Mouse (Mus musculus) ES-Bruce4 (cell line): ENCODE measurements around the gene Hopx.

ENCODE experiments used
- CTCF ChIP-seq: IDR thresholded peaks from one replicate; pipeline ENCODE4 v1.8.1; 2011; ENCODE audit warnings: low read depth, low read length
- POLR2A ChIP-seq: IDR thresholded peaks from one replicate; pipeline ENCODE4 v1.8.1; 2011; ENCODE audit warnings: low read length; ENCODE audit not compliant: insufficient read depth

DNA sequence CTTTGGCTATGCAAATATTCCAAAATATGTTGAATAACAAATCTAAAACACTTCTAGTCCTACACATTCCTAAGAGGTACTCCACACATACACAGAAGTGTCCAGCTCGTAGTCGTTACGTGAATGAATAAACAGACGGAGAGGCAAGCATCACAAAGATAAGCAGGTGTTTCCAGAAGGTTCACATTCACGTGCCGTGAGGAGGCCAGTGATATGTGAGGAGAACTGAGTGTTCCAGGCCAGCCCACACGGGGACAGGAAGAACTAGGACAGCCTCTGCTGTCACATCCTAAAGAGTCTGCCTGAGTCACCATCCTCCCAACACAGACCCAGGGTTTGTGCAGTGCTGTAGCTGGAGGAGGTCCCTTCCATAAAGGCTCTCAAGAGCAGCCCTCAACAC lies 36.2 kb upstream of the Hopx start:
- TF ChIP-seq CTCF: no peak
- TF ChIP-seq POLR2A: no peak
